Mouse (Mus musculus): Measurements from ENCODE around the gene Prrt2.

The Prrt2 gene

GRCm38 (mm10) chr7:126999568-126999967, 21.4 kb downstream of the Prrt2 start:
- in situ Hi-C loops (cut with MboI, MseI), result no loop called here

- in situ Hi-C loops (cut with MboI, MseI), result no loop called here
Observed at GRCm38 (mm10) chr7:126996449-126996848, 24.6 kb downstream of the Prrt2 start.

GRCm38 (mm10) chr7:126988816-126989215, 32.2 kb downstream of the Prrt2 start:
- in situ Hi-C loops (cut with MboI, MseI), result no loop called here

- in situ Hi-C loops (cut with MboI, MseI), result no loop called here
Observed at GRCm38 (mm10) chr7:126986319-126986718, 34.7 kb downstream of the Prrt2 start.

- in situ Hi-C loops (cut with MboI, MseI), result no loop called here
Observed at GRCm38 (mm10) chr7:126984667-126985444, 36.2 kb downstream of the Prrt2 start.

GRCm38 (mm10) chr7:126983113-126983512, 37.9 kb downstream of the Prrt2 start:
- in situ Hi-C loops (cut with MboI, MseI), result no loop called here

- in situ Hi-C loops (cut with MboI, MseI), result no loop called here
Observed at GRCm38 (mm10) chr7:126982054-126982453, 39.0 kb downstream of the Prrt2 start.

GRCm38 (mm10) chr7:126981601-126982000, 39.4 kb downstream of the Prrt2 start:
- in situ Hi-C loops (cut with MboI, MseI), result no loop called here

GRCm38 (mm10) chr7:126978841-126979240, 42.2 kb downstream of the Prrt2 start:
- in situ Hi-C loops (cut with MboI, MseI), result no loop called here

GRCm38 (mm10) chr7:126976878-126977459, 44.0 kb downstream of the Prrt2 start:
- in situ Hi-C loops (cut with MboI, MseI), result no loop called here

- in situ Hi-C loops (cut with MboI, MseI), result no loop called here
Observed at GRCm38 (mm10) chr7:126975950-126976866, 44.8 kb downstream of the Prrt2 start, which contains the start of gene Cdiptos. Cdiptos (minus strand) TSS chr7:126976098.

- in situ Hi-C loops (cut with MboI, MseI), result no loop called here
Observed at GRCm38 (mm10) chr7:126975893-126975949, 45.3 kb downstream of the Prrt2 start, which contains the start of gene Cdipt. Cdipt (plus strand) TSS chr7:126975914.

- in situ Hi-C loops (cut with MboI, MseI), result no loop called here
Observed at GRCm38 (mm10) chr7:126975493-126975892, 45.5 kb downstream of the Prrt2 start.

Data from T-helper 1 cell (primary cell).